Mouse (Mus musculus): ENCODE data around the gene Asf1b.

Asf1b gene

GRCm38 (mm10) chr8:83955106-83955957 lies at the start of gene Asf1b, which contains the start of gene Gm10644:
Gene Asf1b (plus strand): TSS chr8:83955507.
Gene Gm10644 (minus strand): TSS chr8:83955205.
- peak; percentile 93 to 97 for DNase-seq (ENCODE audit: low read depth in 1 of 2, low spot score in 2 of 2)

DNA sequence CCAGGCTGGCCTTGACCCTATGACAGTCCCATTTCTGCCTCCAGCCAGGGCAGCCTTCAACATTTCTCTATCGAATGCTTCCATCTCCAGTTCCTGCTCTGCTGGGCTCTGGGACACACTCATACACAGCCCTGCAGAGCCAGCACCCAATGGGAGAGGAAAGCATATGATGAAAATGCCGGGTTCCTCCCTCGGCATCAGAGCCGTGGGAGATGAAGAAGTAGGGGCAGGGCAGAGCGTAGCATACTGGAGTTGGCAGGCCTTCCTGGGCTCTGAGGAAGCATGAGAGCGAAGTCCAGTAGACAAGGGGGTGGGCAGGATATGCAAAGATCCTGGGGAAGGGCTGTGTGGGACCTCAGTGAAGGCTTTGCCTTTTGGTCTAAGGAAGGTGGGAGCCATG lies 46.7 kb upstream of the Asf1b start:
- DNase-seq (ENCODE audit: low read depth in 1 of 2, low spot score in 2 of 2), result no peak

GRCm38 (mm10) chr8:83909311-83909710 lies 46.0 kb upstream of the Asf1b start:
- no peak for DNase-seq (ENCODE audit: low read depth in 1 of 2, low spot score in 2 of 2)

DNA sequence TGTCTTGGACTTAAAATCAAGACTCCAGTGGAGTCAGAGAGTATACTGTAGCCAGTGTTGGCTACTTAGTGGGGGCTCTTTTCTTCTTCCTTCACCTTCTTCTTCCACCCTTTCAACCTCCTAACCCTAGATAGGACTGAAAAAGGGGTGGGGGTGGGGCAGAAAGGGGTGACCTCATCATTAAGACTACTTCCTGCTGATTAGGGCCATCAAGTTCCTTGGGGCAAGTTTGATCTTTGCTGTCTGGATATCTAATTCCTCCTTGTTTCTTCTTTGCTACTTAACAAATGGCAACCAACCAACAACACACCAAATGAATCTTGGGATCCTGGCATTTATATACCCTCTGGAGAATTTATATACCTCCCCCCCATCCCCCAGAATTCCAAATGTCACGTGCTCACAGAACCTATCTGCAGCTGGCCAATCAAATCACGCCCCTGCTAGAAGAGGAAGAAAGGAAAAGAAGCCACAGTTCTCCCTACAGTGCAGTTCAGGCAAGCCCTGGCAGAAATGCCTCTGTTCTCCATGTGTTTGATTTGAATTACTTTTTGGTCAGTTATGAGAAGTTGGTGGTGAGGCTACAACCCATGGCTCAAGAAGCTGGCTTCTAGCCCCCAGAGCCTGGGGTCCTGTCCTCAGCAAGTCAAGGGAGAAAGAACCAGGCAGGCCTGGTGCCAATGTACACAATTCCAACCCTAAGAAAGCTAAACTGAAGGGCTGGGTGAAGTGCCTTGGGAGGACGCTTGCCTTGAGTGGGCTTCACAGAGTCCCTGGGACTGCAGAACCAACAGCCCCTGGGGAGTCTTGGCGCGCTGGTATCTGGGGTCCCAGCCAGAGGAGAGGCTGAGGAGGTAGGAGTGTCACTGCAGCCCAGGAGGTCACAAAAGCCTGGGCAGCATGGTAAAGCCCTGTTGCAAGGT lies 43.2 kb upstream of the Asf1b start:
- no peak for DNase-seq (ENCODE audit: low read depth in 1 of 2, low spot score in 2 of 2)

DNA sequence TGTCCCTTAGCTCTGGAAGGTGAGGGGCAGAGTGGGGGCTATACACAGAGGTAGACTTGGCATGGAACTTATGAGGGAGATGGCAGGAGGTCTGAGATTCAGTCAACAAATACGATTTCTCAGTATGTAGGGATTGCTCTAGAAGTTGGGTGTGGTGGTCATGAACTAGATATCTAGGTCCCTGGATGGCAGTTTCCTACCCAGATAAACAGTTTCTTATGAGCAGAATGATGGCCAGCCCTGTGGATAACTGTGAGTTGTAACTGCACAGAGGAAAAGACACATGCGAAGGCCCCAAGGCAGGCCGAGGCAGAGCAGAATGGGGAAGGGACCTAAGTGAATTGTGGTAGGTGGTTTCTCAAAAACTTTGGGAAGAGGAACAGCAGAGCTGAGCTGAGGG lies 41.1 kb upstream of the Asf1b start:
- no peak for DNase-seq (ENCODE audit: low read depth in 1 of 2, low spot score in 2 of 2)

DNA sequence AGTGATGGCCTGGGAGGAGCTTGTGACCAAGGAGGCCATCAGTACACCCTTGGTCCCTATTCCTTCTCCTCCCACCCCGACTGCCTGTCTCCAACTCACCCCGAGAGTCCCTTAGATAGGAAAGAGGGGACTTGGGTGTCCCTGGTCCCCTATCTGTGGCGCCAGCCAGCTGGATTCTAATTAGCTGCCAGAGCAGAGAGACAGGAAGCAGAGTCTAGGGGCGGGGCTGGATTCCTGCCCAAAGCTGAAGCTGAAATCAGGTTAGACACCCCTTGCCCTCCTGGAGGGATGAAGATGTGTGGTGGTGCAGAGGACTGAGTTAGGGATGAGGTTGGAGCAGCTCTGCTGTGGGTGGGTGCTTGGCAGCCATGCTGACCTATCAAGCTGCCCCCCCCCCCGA lies 40.4 kb upstream of the Asf1b start:
- DNase-seq (ENCODE audit: low read depth in 1 of 2, low spot score in 2 of 2), result no peak

DNA sequence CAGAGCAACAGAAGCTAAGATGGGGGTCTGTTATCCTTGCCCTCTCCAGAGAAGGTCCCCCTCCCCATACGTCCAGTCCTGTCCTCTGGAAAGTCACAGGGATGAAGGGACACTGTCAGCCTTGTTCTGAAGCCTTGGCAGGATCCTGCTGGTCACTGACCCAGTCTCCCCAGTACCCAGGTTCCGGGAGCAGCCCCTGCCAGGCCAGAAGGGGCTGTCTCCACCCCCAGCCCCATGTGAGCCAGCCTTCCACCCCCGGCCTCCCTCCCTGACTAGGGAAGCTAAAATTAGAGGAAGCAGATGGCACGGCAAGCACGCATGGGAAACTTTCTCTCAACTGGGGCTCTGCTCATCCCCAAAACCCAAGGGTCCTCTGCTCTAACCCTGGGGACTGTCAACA lies 39.3 kb upstream of the Asf1b start:
- no peak for DNase-seq (ENCODE audit: low read depth in 1 of 2, low spot score in 2 of 2)

DNA sequence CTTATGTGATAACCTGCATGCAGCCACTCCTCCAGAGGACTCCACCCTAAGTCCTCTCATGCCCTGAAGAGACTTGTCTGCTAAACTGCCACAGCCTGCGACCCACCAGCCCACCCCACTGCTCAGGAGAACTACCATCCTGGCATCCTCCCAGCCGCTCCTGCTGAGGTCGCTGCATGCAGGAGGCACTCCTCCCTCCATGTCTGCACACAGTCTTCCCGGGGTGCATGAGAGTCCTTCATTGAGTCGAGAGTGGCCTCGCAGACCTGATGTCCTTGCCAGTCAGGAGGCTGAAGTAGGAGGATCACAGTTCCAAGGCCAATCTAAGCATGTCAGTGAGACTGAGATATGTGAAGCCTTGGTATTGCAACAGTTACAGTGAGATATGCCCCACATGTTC lies 37.7 kb upstream of the Asf1b start:
- DNase-seq (ENCODE audit: low read depth in 1 of 2, low spot score in 2 of 2), result no peak

DNA sequence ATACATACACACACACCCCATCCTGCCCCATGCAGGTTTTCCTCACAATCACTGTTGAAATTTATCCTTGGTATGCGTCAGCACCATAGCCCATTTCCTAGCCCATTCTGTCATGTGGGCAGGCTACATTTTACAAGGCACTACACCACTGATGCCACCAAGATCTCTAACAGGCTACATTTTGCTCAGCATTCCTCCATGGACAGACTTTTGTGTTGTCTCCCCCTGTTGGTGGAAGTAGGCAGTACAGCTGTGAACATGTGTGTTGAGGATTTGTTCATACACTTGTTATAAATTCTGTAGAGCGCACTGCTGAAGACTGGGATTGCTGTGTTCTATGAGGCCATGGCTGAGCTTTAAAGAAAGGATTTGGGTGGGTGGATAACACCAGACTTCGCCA lies 33.7 kb upstream of the Asf1b start:
- DNase-seq (ENCODE audit: low read depth in 1 of 2, low spot score in 2 of 2), result peak in 1 of 2 experiments; percentile 47

GRCm38 (mm10) chr8:83922727-83923126 lies 32.6 kb upstream of the Asf1b start:
- DNase-seq (ENCODE audit: low read depth in 1 of 2, low spot score in 2 of 2), result no peak

- DNase-seq (ENCODE audit: low read depth in 1 of 2, low spot score in 2 of 2), result no peak
Measured at GRCm38 (mm10) chr8:83924585-83924984, 30.7 kb upstream of the Asf1b start.

GRCm38 (mm10) chr8:83926266-83926665 lies 29.0 kb upstream of the Asf1b start:
- DNase-seq (ENCODE audit: low read depth in 1 of 2, low spot score in 2 of 2), result no peak

DNA sequence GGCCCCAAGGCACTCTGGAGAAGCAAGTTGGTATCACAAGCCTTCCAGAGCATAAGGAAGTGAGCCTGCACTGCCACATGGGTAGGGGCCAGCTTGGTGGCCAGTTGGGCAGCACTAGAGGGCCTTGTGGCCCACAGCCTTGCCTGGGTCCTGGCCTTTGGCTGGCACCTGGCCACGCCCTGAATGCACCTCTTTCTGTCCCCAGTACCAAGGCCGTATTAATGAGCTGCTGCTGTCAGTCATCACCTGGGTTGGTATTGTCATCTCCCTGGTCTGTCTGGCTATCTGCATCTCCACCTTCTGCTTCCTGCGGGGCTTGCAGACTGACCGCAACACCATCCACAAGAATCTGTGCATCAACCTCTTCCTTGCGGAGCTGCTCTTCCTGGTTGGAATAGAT lies 21.1 kb upstream of the Asf1b start:
- DNase-seq (ENCODE audit: low read depth in 1 of 2, low spot score in 2 of 2), result no peak

- no peak for DNase-seq (ENCODE audit: low read depth in 1 of 2, low spot score in 2 of 2)
Measured at GRCm38 (mm10) chr8:83934994-83935393, 20.3 kb upstream of the Asf1b start.

- DNase-seq (ENCODE audit: low read depth in 1 of 2, low spot score in 2 of 2), result no peak
Measured at GRCm38 (mm10) chr8:83935435-83935834, 19.9 kb upstream of the Asf1b start.

GRCm38 (mm10) chr8:83937645-83938044 lies 17.7 kb upstream of the Asf1b start:
- DNase-seq (ENCODE audit: low read depth in 1 of 2, low spot score in 2 of 2), result no peak

DNA sequence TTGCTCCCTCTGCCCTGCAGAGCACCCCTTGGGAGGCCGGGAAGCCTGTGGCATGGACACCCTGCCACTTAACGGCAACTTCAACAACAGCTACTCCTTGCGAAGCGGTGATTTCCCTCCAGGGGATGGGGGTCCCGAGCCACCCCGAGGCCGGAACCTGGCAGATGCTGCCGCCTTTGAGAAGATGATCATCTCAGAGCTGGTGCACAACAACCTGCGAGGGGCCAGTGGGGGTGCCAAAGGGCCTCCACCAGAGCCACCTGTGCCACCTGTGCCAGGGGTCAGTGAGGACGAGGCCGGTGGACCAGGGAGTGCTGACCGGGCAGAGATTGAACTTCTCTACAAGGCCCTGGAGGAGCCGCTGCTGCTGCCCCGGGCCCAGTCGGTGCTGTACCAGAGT lies 17.0 kb upstream of the Asf1b start:
- DNase-seq (ENCODE audit: low read depth in 1 of 2, low spot score in 2 of 2), result no peak

GRCm38 (mm10) chr8:83941066-83941677 lies 14.1 kb upstream of the Asf1b start:
- no peak for DNase-seq (ENCODE audit: low read depth in 1 of 2, low spot score in 2 of 2)

GRCm38 (mm10) chr8:83942446-83942845 lies 12.9 kb upstream of the Asf1b start:
- no peak for DNase-seq (ENCODE audit: low read depth in 1 of 2, low spot score in 2 of 2)

GRCm38 (mm10) chr8:83945540-83945939 lies 9.8 kb upstream of the Asf1b start:
- DNase-seq (ENCODE audit: low read depth in 1 of 2, low spot score in 2 of 2), result no peak

DNA sequence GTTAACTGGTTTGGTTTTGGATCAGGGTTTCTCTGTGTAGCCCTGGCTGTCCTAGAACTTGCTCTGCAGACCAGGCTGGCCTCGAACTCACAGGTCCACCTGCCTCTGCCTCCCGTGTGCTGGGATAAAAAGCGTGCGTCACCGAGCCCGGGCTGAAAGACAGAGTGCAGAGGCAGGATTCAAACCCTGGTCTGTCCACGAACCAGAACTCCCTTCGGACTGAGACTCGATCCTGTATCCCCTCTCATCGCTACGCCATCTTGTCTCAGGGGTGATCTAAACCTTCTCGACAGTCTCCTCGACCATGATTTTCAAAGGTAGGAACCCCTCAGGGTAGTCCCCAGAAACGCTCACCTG lies 580 bp upstream of the Asf1b start:
- no peak for DNase-seq (ENCODE audit: low read depth in 1 of 2, low spot score in 2 of 2)

DNA sequence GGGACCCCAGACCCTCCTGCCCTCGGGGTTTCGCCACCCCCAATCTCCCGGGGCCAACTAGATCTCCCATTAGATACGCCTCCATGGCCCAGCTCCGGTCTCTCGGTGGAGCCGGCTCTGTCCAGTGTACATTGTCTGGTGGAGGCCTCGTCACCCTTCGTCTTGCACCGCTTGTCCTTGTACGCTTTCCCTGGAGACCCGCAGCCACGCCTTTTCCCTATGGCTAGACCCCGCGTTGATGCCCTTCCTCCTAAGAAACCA lies 581 bp downstream of the Asf1b start:
- no peak for DNase-seq (ENCODE audit: low read depth in 1 of 2, low spot score in 2 of 2)

All from monocyte, adult 2 months (primary cell).